Mouse (Mus musculus): Measurements from ENCODE around the gene Plekhh1. TPM values are rescaled to one million over a fixed set of nuclear protein-coding genes. Genes with fewer than 3 reads are reported as not detected.

Plekhh1 gene
- polyA plus RNA-seq (2014; fragmentation: Nextera tagmentation; extraction: Ambion mirVana) = 1.9 and 3.1 TPM in 2 replicates

DNA sequence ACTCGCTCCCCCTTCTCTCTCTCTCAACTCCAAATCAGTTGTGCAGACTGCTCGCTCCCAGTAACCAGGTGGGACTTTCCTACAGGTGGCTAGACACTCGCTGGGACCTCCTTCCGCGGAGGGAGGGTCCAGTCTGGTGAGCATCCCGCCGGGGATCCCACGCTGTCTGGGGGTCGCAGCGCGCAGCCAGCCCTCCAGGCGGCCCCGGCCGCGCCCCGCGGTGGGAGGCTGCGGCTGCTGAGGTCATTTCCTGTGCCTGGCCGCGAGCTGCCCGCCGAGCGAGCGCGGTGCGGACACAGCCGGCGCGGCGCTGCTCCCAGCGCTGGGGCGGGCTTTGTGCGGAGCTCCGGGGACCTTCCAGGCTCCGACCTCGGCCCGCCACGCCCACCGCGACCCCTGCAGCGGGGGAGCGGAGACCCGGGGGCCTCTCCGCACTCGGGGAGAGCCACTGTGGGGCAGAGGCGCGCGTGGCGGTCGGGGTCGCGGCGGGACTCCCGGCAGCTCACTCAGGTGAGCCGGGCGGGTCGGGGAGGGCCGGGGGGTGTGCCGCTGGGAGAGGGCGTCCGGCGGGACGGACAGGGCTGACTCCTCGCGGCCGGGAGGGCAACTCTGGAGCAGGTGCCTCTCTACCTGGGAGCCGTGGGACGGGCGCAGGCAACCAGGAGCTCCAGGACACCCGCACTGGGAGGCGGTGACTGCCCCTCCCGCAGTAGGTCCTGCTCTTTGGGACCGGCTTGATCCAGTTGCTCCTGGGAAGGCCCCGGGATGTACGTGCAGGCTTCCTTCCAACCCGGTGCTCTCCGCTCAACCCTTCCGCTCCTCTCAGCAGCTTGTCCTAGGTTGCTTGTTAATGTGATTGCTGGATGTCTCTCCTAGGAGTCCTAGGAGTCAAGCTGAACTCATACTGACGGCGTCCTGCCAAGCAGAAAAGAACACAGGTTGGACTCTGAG lies at the start of gene Plekhh1:
TSS of gene Plekhh1 (plus strand) at position 253 of the 951 bp plus-strand sequence.
- peak within 1 kb of the TSS; percentile 89 for H3K9ac ChIP-seq (replicated peaks; ENCODE audit: low read length)
- peaks cover 3% of the 10 kb centered on the region; the same call in 1 of the 2 replicates for H3K4me1 ChIP-seq (ENCODE audit: control insufficient read depth, insufficient read depth, low read length)
- H3K4me2 ChIP-seq (ENCODE audit: low read length) = peak within 1 kb of the TSS; percentile 94
- H3K9me3 ChIP-seq (ENCODE audit: control insufficient read depth, low read length) = no peaks in the 10 kb centered on the region
- peak; percentile 89 for ATAC-seq (ENCODE audit: low FRiP score, low TSS enrichment)
- H3K36me3 ChIP-seq (ENCODE audit: control insufficient read depth, insufficient read depth, low read length) = no peaks in the 10 kb centered on the region
- DNase-seq = peak; percentile 84
- WGBS = under 1% methylated on average over 75 of the region's 80 CpGs
- peak within 1 kb of the TSS; percentile 81 for H3K4me3 ChIP-seq (replicated peaks; ENCODE audit: low read depth, low read length)
- no peaks in the 10 kb centered on the region for H3K27me3 ChIP-seq (ENCODE audit: control insufficient read depth, insufficient read depth, low read length)
- peak within 1 kb of the TSS; percentile 70 for H3K27ac ChIP-seq (replicated peaks; ENCODE audit: low read depth, low read length)

DNA sequence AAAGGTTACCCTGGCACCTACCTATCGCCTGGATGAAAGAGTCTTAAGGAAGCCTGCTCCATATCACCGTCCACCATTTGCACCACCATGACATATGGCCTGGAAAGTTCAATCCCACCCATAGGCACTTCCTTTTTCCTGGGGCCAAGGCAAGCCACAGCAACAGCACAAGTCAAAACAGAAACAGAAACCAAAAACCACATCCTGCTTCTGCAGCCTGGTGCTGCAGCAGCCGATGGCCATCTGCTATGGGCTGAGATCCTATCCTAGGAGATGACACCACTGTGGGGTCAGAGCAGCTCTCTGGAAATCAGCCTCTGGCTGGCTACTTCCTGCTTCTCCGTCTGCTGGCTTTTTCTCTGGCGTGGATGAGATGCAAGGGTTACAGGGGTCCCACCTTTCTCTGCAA lies 48.3 kb upstream of the Plekhh1 start:
- no peak for DNase-seq
- Histone ChIP-seq H3K27ac (replicated peaks; ENCODE audit: low read depth, low read length) (no peak overlapping the region), H3K4me2 (ENCODE audit: low read length) (no peak overlapping the region), H3K4me1 (ENCODE audit: control insufficient read depth, insufficient read depth, low read length) (peaks cover 5% of the 10 kb centered on the region), H3K36me3 (ENCODE audit: control insufficient read depth, insufficient read depth, low read length) (0 out of 2 replicates have a peak, but pooled peaks cover 8% of the 10 kb centered on the region), H3K4me3 (replicated peaks; ENCODE audit: low read depth, low read length) (no peak overlapping the region), H3K9me3 (ENCODE audit: control insufficient read depth, low read length) (no peaks in the 10 kb centered on the region), H3K27me3 (ENCODE audit: control insufficient read depth, insufficient read depth, low read length) (no peaks in the 10 kb centered on the region), H3K9ac (replicated peaks; ENCODE audit: low read length) (no peak overlapping the region)
- WGBS = 93% methylated on average over 5 of the region's 5 CpGs
- no peak for ATAC-seq (ENCODE audit: low FRiP score, low TSS enrichment)

DNA sequence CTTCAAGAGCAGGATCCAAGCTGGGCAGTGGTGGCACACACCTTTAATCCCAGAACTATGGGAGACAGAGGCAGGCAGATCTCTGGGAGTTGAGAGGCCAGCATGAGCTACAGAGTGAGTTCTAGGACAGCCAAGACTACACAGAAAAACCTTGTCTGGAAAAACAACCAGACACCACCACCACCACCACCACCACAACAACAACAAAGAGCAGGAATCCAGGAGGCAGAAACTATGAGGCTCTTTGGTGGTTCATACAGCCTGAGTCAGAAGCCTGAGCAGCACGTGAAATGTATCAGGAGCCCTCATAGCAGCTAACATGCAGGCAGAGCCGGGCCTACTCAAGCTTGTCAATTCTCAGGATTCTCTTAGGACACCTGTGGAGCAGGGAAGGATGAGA lies 47.8 kb upstream of the Plekhh1 start:
- Histone ChIP-seq H3K36me3 (ENCODE audit: control insufficient read depth, insufficient read depth, low read length) (0 out of 2 replicates have a peak, but pooled peaks cover 8% of the 10 kb centered on the region), H3K9me3 (ENCODE audit: control insufficient read depth, low read length) (no peaks in the 10 kb centered on the region), H3K4me2 (ENCODE audit: low read length) (no peak overlapping the region), H3K27ac (replicated peaks; ENCODE audit: low read depth, low read length) (no peak overlapping the region), H3K27me3 (ENCODE audit: control insufficient read depth, insufficient read depth, low read length) (no peaks in the 10 kb centered on the region), H3K9ac (replicated peaks; ENCODE audit: low read length) (no peak overlapping the region), H3K4me3 (replicated peaks; ENCODE audit: low read depth, low read length) (no peak overlapping the region), H3K4me1 (ENCODE audit: control insufficient read depth, insufficient read depth, low read length) (peaks cover 5% of the 10 kb centered on the region)
- DNase-seq (no peak), ATAC-seq (ENCODE audit: low FRiP score, low TSS enrichment) (no peak)
- 77% methylated on average over 2 of the region's 2 CpGs for WGBS

DNA sequence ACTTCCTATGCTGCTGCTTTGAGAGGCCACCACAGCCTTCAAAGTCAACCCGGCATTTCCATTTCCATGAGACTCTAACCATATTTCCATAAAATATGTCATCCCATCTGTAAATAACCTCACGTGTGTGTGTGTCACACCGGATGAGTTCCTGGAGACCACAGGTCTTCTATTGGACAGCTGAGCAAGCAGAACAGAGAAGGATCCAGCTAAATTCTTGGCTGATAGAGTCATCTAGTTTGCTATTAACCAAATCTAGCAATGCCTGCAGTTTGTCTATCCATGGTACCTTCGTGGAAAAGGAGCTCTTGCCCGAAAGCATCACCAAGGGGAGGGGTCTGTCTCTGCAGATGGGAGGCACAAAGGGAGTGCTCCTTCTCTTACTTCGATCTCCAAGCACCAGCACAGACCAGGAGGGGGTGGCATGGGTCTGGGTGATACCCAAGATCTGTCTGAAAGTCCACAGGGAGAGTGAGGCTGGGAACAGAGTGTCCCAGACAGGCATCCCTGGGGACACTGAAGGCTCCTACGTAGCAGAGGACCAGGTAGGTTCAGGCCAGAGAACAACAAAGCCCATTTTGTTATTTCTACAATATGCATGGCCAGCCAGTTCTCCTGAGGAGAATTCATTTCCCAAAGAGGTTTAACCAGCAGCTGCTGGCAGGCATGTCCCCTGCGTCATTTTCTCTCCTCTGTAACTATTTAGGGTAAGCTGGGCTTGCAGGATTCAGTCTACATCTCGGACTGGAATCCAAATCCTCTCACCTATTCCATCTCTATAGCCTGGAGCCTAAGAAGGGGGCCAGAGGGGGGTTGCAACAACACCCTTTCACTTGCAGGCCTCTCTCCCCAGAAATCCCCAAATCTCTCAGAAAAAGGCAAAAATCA lies 46.8 kb upstream of the Plekhh1 start:
- Histone ChIP-seq H3K27me3 (ENCODE audit: control insufficient read depth, insufficient read depth, low read length) (no peaks in the 10 kb centered on the region), H3K4me2 (ENCODE audit: low read length) (no peak overlapping the region), H3K4me1 (ENCODE audit: control insufficient read depth, insufficient read depth, low read length) (peaks cover 5% of the 10 kb centered on the region), H3K9ac (replicated peaks; ENCODE audit: low read length) (no peak overlapping the region), H3K4me3 (replicated peaks; ENCODE audit: low read depth, low read length) (no peak overlapping the region), H3K36me3 (ENCODE audit: control insufficient read depth, insufficient read depth, low read length) (0 out of 2 replicates have a peak, but pooled peaks cover 4% of the 10 kb centered on the region), H3K9me3 (ENCODE audit: control insufficient read depth, low read length) (no peaks in the 10 kb centered on the region), H3K27ac (replicated peaks; ENCODE audit: low read depth, low read length) (no peak overlapping the region)
- no peak for ATAC-seq (ENCODE audit: low FRiP score, low TSS enrichment)
- no peak for DNase-seq
- 75% methylated on average over 9 of the region's 9 CpGs for WGBS

DNA sequence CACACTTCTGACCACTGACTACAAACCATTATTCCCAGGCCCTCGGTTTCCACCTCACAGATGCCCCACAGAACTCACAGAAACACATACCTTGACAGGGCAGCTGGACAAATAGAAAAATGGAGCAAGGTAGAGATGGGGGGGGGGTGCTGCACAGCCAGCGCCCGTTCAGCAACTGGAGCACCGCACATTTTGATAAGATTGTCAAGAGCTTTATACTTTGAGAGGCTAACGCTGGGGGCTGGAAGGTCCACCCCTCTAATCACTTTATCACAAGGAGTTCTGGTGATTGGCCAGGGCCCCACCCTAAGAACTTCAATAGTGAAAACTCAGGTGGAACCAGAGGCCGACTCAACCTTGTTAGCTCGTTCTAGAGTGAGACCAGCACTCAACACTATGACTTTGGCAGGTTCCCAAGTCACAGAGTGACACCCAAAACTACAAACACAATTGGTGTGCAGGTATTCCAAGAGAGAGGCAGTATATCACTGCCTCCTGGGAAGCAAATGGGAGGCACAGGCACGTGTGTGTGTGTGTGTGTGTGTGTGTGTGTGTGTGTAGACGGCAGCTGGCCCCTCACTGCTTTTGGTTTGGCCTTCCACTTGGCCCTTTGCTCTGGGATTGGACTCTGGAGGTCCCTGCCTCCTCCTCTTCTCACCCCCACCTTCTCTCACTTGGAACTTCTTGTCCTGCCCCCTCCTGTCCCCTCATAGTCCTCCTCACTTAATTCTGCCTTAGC lies 45.5 kb upstream of the Plekhh1 start:
- Histone ChIP-seq H3K9ac (replicated peaks; ENCODE audit: low read length) (no peak overlapping the region), H3K4me3 (replicated peaks; ENCODE audit: low read depth, low read length) (no peak overlapping the region), H3K36me3 (ENCODE audit: control insufficient read depth, insufficient read depth, low read length) (no peaks in the 10 kb centered on the region), H3K27ac (replicated peaks; ENCODE audit: low read depth, low read length) (0 out of 2 replicates have a peak overlapping the region, but pooled peaks have one; percentile 20), H3K27me3 (ENCODE audit: control insufficient read depth, insufficient read depth, low read length) (no peaks in the 10 kb centered on the region), H3K4me2 (ENCODE audit: low read length) (no peak overlapping the region), H3K4me1 (ENCODE audit: control insufficient read depth, insufficient read depth, low read length) (peaks cover 5% of the 10 kb centered on the region), H3K9me3 (ENCODE audit: control insufficient read depth, low read length) (no peaks in the 10 kb centered on the region)
- DNase-seq (no peak), ATAC-seq (ENCODE audit: low FRiP score, low TSS enrichment) (no peak)
- 81% methylated on average over 9 of the region's 9 CpGs for WGBS

DNA sequence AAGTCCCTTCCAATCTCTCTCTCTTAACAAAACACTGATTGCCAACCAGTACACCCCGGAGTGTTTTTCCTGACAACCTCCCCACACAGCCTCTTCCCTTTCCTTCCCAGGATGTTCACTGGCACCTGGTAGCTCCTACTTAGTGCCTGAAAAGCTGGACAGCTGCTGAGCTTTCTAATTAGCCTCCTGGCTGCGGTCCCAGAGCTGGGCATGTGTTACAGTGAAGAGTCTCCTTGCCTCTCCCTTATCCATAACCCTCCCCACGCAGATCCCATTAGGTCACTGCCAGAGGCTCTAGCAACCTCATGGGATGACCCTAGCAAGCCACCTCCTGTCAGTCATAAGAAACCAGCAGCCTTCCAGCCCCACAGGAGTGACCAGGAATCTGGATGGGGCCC lies 44.9 kb upstream of the Plekhh1 start:
- DNase-seq = peak; percentile 69
- H3K36me3 ChIP-seq (ENCODE audit: control insufficient read depth, insufficient read depth, low read length) = no peaks in the 10 kb centered on the region
- peaks cover 5% of the 10 kb centered on the region for H3K4me1 ChIP-seq (ENCODE audit: control insufficient read depth, insufficient read depth, low read length)
- no peak overlapping the region for H3K9ac ChIP-seq (replicated peaks; ENCODE audit: low read length)
- H3K4me2 ChIP-seq (ENCODE audit: low read length) = no peak overlapping the region
- no peaks in the 10 kb centered on the region for H3K27me3 ChIP-seq (ENCODE audit: control insufficient read depth, insufficient read depth, low read length)
- H3K9me3 ChIP-seq (ENCODE audit: control insufficient read depth, low read length) = no peaks in the 10 kb centered on the region
- ATAC-seq (ENCODE audit: low FRiP score, low TSS enrichment) = peak; percentile 60
- H3K27ac ChIP-seq (replicated peaks; ENCODE audit: low read depth, low read length) = no peak overlapping the region
- no peak overlapping the region for H3K4me3 ChIP-seq (replicated peaks; ENCODE audit: low read depth, low read length)
- WGBS = 50% methylated on average over 3 of the region's 3 CpGs

DNA sequence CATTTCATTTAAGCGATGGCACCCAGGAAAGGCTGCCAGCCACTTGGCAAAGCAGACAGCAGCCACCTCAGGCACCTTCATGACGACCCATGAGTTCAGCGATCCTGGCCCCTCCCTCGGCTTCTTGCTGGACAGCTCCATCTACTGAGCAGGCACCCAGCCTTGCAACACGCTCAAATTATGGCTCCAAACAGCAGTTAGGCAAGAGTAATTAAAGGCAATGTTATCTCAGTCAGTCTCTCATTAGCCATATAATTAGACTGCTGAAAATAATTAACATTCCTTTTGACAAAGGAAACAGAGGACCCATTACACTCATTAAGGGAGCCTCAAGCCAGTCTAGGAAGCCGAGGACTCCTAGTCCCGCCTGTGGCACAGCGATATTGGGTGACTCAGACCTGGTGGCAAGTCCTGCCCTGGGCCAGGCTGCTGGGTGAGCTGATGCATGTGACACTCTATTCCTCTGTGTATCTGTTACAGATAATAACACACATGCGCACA lies 41.3 kb upstream of the Plekhh1 start:
- ATAC-seq (ENCODE audit: low FRiP score, low TSS enrichment) = no peak
- WGBS = 65% methylated on average over 9 of the region's 9 CpGs
- Histone ChIP-seq H3K36me3 (ENCODE audit: control insufficient read depth, insufficient read depth, low read length) (no peaks in the 10 kb centered on the region), H3K9ac (replicated peaks; ENCODE audit: low read length) (no peak overlapping the region), H3K27ac (replicated peaks; ENCODE audit: low read depth, low read length) (no peak overlapping the region), H3K9me3 (ENCODE audit: control insufficient read depth, low read length) (no peaks in the 10 kb centered on the region), H3K4me1 (ENCODE audit: control insufficient read depth, insufficient read depth, low read length) (peaks cover 5% of the 10 kb centered on the region), H3K27me3 (ENCODE audit: control insufficient read depth, insufficient read depth, low read length) (no peaks in the 10 kb centered on the region), H3K4me2 (ENCODE audit: low read length) (no peak overlapping the region), H3K4me3 (replicated peaks; ENCODE audit: low read depth, low read length) (no peak overlapping the region)
- peak; percentile 25 for DNase-seq

DNA sequence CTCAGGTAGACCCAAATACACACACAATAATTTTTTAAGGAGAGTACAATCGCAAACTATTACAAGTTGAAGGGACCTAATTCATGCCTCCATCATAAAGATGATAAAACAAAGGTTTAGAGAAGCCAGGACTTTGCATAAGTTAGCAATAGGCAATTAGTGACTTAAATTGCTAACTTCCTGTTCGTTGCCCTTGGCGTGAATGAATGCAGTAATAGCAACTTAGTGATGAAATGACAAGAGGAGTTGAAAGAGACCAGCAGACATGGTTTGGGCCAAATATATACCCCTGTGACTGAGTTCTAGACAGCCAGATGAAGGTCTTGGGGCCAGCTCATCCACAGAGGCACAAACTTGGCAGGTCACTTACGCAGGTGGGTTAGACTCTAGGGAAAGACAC lies 32.7 kb upstream of the Plekhh1 start:
- no peaks in the 10 kb centered on the region for H3K36me3 ChIP-seq (ENCODE audit: control insufficient read depth, insufficient read depth, low read length)
- ATAC-seq (ENCODE audit: low FRiP score, low TSS enrichment) (no peak), DNase-seq (no peak)
- no peaks in the 10 kb centered on the region for H3K9me3 ChIP-seq (ENCODE audit: control insufficient read depth, low read length)
- WGBS = 84% methylated on average over 4 of the region's 4 CpGs
- H3K9ac ChIP-seq (replicated peaks; ENCODE audit: low read length) = no peak overlapping the region
- no peak overlapping the region for H3K4me3 ChIP-seq (replicated peaks; ENCODE audit: low read depth, low read length)
- no peaks in the 10 kb centered on the region for H3K27me3 ChIP-seq (ENCODE audit: control insufficient read depth, insufficient read depth, low read length)
- H3K27ac ChIP-seq (replicated peaks; ENCODE audit: low read depth, low read length) = no peak overlapping the region
- no peak overlapping the region for H3K4me2 ChIP-seq (ENCODE audit: low read length)
- H3K4me1 ChIP-seq (ENCODE audit: control insufficient read depth, insufficient read depth, low read length) = no peaks in the 10 kb centered on the region

Data from midbrain, embryonic 14.5 days (tissue).